Mouse (Mus musculus) heart, postnatal 25 days (tissue): ENCODE results near the gene Bak1. TPM values are rescaled to one million over a fixed set of nuclear protein-coding genes. Genes with fewer than 3 reads are reported as not detected.

Source experiments
- total RNA-seq, 2 experiments: library from RNA; stranded (reverse); gene quantifications; 2 replicates each; pipeline ENCODE4 v1.2.3; 2021

Gene Bak1
- total RNA-seq, 2 experiments from 2014 or later, result 18.2 to 24.2 TPM

Other genes starting within 250 kb of the Bak1 start
- 10 to 100 TPM; 26.3 to 28.3 TPM for gene Bnip1, start 247.9 kb downstream of the Bak1 start, total RNA-seq
- gene Nkx2-5, start 184.0 kb downstream of the Bak1 start, total RNA-seq, result 10 to 100 TPM; 79.5 to 91.8 TPM
- under 1 TPM; 0.44 to 0.48 TPM for gene Kifc5b, start 111.9 kb downstream of the Bak1 start, total RNA-seq
- 10 to 100 TPM; 10.8 to 12.3 TPM for gene Phf1, start 96.0 kb downstream of the Bak1 start, total RNA-seq
- 10 to 100 TPM; 91.4 to 92.5 TPM for gene Cuta, start 89.4 kb downstream of the Bak1 start, total RNA-seq
- 1 to 10 TPM; 5.3 to 5.5 TPM for gene Syngap1, start 87.8 kb downstream of the Bak1 start, total RNA-seq
- 1 to 10 TPM; 2.9 to 3.8 TPM for gene Zbtb9, start 55.8 kb downstream of the Bak1 start, total RNA-seq
- gene Itpr3, start 28.3 kb upstream of the Bak1 start, total RNA-seq, result 1 to 10 TPM; 4.6 to 6.8 TPM
- 100 to 1,000 TPM; 323 to 335 TPM for gene Uqcc2, start 104.9 kb upstream of the Bak1 start, total RNA-seq
- gene Ip6k3, start 138.8 kb upstream of the Bak1 start, total RNA-seq, result 1 to 10 TPM; 8.6 to 9.4 TPM
- 10 to 100 TPM; 28.8 to 29.4 TPM for gene Lemd2, start 175.5 kb upstream of the Bak1 start, total RNA-seq